Mouse (Mus musculus): ENCODE measurements around the gene Sumo1.

GRCm38 (mm10) chr1:59589271-59589670 lies 81.4 kb downstream of the Sumo1 start:
- TF ChIP-seq CTCF (IDR thresholded peaks at IDR 0.05; ENCODE audit: low read depth) (no peak), EP300 (IDR thresholded peaks at IDR 0.05; ENCODE audit: low read depth) (no peak)

Measured in liver, embryonic 14.5 days (tissue).